In genomic region chr12:24686038-24686695, GRCm38 (mm10) we compare ENCODE assay signal across 13 mouse cellular contexts. TPM values are rescaled to one million over a fixed set of nuclear protein-coding genes. Genes with fewer than 3 reads are reported as not detected.
DNase-seq lines count a peak whose midpoint lies in the region; ATAC-seq and TF ChIP-seq lines count a peak whose summit lies in the region.
"Had no signal": no experiment of that assay in that cellular context is flagged by ENCODE, and none has a peak within 500 bp of the region (broad histone marks: within the 10 kb centered on the region; RNA-seq: fewer than 3 reads in every experiment).

No protein-coding gene starts in this region.

- H3K9me3 ChIP-seq in lung, embryonic 14.5 days (ENCODE audit: low read depth, low read length), result no peaks in the 10 kb centered on the region
- H3K9me3 ChIP-seq in stomach, embryonic 15.5 days, result no peaks in the 10 kb centered on the region
- no peaks in the 10 kb centered on the region for H3K9me3 ChIP-seq in heart, embryonic 12.5 days (replicated peaks)
- H3K9me3 ChIP-seq: limb, embryonic 15.5 days had no signal

- H3K4me2 ChIP-seq in lung, embryonic 14.5 days, result peak overlapping the region; percentile 25; the same call in 1 of the 2 replicates
- H3K4me2 ChIP-seq in stomach, embryonic 15.5 days, result peak overlapping the region; percentile 6; the same call in 1 of the 2 replicates
- H3K4me2 ChIP-seq in heart, embryonic 12.5 days, result no peak overlapping the region
- H3K4me2 ChIP-seq: limb, embryonic 15.5 days had no signal

- 56% methylated on average over 6 of the region's 6 CpGs for WGBS in lung, embryonic 14.5 days
- 49% methylated on average over 6 of the region's 6 CpGs for WGBS in stomach, embryonic 15.5 days
- WGBS in heart, embryonic 12.5 days, result 66% methylated on average over 6 of the region's 6 CpGs
- WGBS in thymus, adult 2 months, result 85% methylated on average over 6 of the region's 6 CpGs

- H3K36me3 ChIP-seq in lung, embryonic 14.5 days (ENCODE audit: insufficient read depth), result no peaks in the 10 kb centered on the region
- no peaks in the 10 kb centered on the region for H3K36me3 ChIP-seq in stomach, embryonic 15.5 days
- no peaks in the 10 kb centered on the region for H3K36me3 ChIP-seq in heart, embryonic 12.5 days
- H3K36me3 ChIP-seq in thymus, adult 2 months (ENCODE audit: control insufficient read depth, insufficient read depth, low read length), result no peaks in the 10 kb centered on the region
- H3K36me3 ChIP-seq: limb, embryonic 15.5 days had no signal

- H3K9ac ChIP-seq in lung, embryonic 14.5 days, result no peak overlapping the region
- H3K9ac ChIP-seq in stomach, embryonic 15.5 days, result no peak overlapping the region
- H3K9ac ChIP-seq in heart, embryonic 12.5 days, result no peak overlapping the region
- H3K9ac ChIP-seq: limb, embryonic 15.5 days had no signal

- peaks cover 9% of the 10 kb centered on the region for H3K27me3 ChIP-seq in lung, embryonic 14.5 days (ENCODE audit: insufficient read depth, low read length)
- 0 out of 2 replicates have a peak, but pooled peaks cover 11% of the 10 kb centered on the region for H3K27me3 ChIP-seq in stomach, embryonic 15.5 days (replicated peaks)
- H3K27me3 ChIP-seq in heart, embryonic 12.5 days (replicated peaks), result peaks cover 41% of the 10 kb centered on the region
- peaks cover 7% of the 10 kb centered on the region; the same call in 1 of the 2 replicates for H3K27me3 ChIP-seq in thymus, adult 2 months (ENCODE audit: control insufficient read depth, insufficient read depth, low read length)
- H3K27me3 ChIP-seq: CH12.LX had no signal

- peak overlapping the region; percentile 48; the same call in 1 of the 2 replicates for H3K27ac ChIP-seq in lung, embryonic 14.5 days (ENCODE audit: low read depth)
- H3K27ac ChIP-seq in stomach, embryonic 15.5 days, result no peak overlapping the region
- H3K27ac ChIP-seq in heart, embryonic 12.5 days (ENCODE audit: poor library complexity, severe bottlenecking), result no peak overlapping the region
- H3K27ac ChIP-seq in thymus, adult 2 months (ENCODE audit: control insufficient read depth, insufficient read depth, low read length), result no peak overlapping the region
- H3K27ac ChIP-seq: limb, embryonic 15.5 days had no signal

- H3K4me1 ChIP-seq in lung, embryonic 14.5 days (ENCODE audit: insufficient read depth), result peaks cover 4% of the 10 kb centered on the region; the same call in 1 of the 2 replicates
- peaks cover 23% of the 10 kb centered on the region for H3K4me1 ChIP-seq in stomach, embryonic 15.5 days
- peaks cover 18% of the 10 kb centered on the region for H3K4me1 ChIP-seq in heart, embryonic 12.5 days (replicated peaks)
- no peaks in the 10 kb centered on the region for H3K4me1 ChIP-seq in thymus, adult 2 months (replicated peaks; ENCODE audit: control insufficient read depth, insufficient read depth, low read length)

- ATAC-seq in lung, embryonic 14.5 days (ENCODE audit: insufficient read depth), result peak; percentile 59; the same call in 1 of the 2 replicates
- peak; percentile 80 for ATAC-seq in stomach, embryonic 15.5 days (ENCODE audit: insufficient read depth, low FRiP score, low read depth)
- ATAC-seq in heart, embryonic 12.5 days (ENCODE audit: insufficient number of reproducible peaks, low FRiP score), result no peak

- TF ChIP-seq CTCF in lung, embryonic 14.5 days (IDR thresholded peaks at IDR 0.05; ENCODE audit: low read depth), result no peak
- TF ChIP-seq CTCF in thymus, adult 2 months (IDR thresholded peaks at IDR 0.05; ENCODE audit: borderline replicate concordance, control insufficient read depth, extremely low read depth, insufficient read depth, low read length, poor library complexity), result no peak

- DNase-seq in lung, embryonic 14.5 days, result peak; percentile 34
- DNase-seq in lung, postnatal 25 days (ENCODE audit: low spot score), result no peak
- peak; percentile 93 for DNase-seq in kidney, adult 9 months
- DNase-seq in kidney, postnatal 4 days, result peak; percentile 38 to 65
- no peak for DNase-seq in testis, postnatal 14 days (ENCODE audit: low spot score)
- DNase-seq in thymus, adult 2 months, result no peak
- DNase-seq: cerebellum, postnatal 25 days; gastrocnemius, postnatal 10 days; heart, postnatal 36 days had no signal

- TF ChIP-seq POLR2A in thymus, adult 2 months (IDR thresholded peaks at IDR 0.05; ENCODE audit: control insufficient read depth, extremely low read depth, insufficient read depth, low read length, poor library complexity), result no peak

- H3K4me3 ChIP-seq in lung, embryonic 14.5 days (ENCODE audit: low read depth, low read length), result no peak overlapping the region
- no peak overlapping the region for H3K4me3 ChIP-seq in stomach, embryonic 15.5 days (replicated peaks)
- H3K4me3 ChIP-seq in heart, embryonic 12.5 days, result no peak overlapping the region
- no peak overlapping the region for H3K4me3 ChIP-seq in thymus, adult 2 months (ENCODE audit: control insufficient read depth, insufficient read depth, low read length)
- H3K4me3 ChIP-seq: limb, embryonic 15.5 days had no signal

RNA-seq across cellular contexts. Expression of gene Cys1, which starts 4.6 kb away (rescaled TPM):
- polyA plus RNA-seq in lung, embryonic 14.5 days (2014; fragmentation: Nextera tagmentation; extraction: Ambion mirVana), result 1.3 and 2.4 TPM in 2 replicates
- 2.4 and 3.0 TPM in 2 replicates for polyA plus RNA-seq in stomach, embryonic 15.5 days (2015; fragmentation: Nextera tagmentation; extraction: Ambion mirVana)
- 0.76 and 1.0 TPM in 2 replicates for polyA plus RNA-seq in heart, embryonic 12.5 days (2016; fragmentation: Nextera tagmentation; extraction: Ambion mirVana)
- 1.6 and 3.4 TPM in 2 replicates for polyA plus RNA-seq in thymus, adult 2 months (2012; rRNA removed)

RNA-seq across cellular contexts. Expression of gene Rrm2, which starts 21.9 kb away (rescaled TPM):
- polyA plus RNA-seq in lung, embryonic 14.5 days (2014; fragmentation: Nextera tagmentation; extraction: Ambion mirVana), result 219 and 221 TPM in 2 replicates
- polyA plus RNA-seq in stomach, embryonic 15.5 days (2015; fragmentation: Nextera tagmentation; extraction: Ambion mirVana), result 172 and 175 TPM in 2 replicates
- polyA plus RNA-seq in heart, embryonic 12.5 days (2016; fragmentation: Nextera tagmentation; extraction: Ambion mirVana), result 280 and 281 TPM in 2 replicates
- 77.4 and 166 TPM in 2 replicates for polyA plus RNA-seq in thymus, adult 2 months (2012; rRNA removed)

RNA-seq across cellular contexts. Expression of gene Klf11, which starts 35.1 kb away (rescaled TPM):
- polyA plus RNA-seq in lung, embryonic 14.5 days (2014; fragmentation: Nextera tagmentation; extraction: Ambion mirVana), result 12.3 and 13.4 TPM in 2 replicates
- 11.2 and 12.0 TPM in 2 replicates for polyA plus RNA-seq in stomach, embryonic 15.5 days (2015; fragmentation: Nextera tagmentation; extraction: Ambion mirVana)
- polyA plus RNA-seq in heart, embryonic 12.5 days (2016; fragmentation: Nextera tagmentation; extraction: Ambion mirVana), result 20.6 and 21.6 TPM in 2 replicates
- 4.9 and 6.5 TPM in 2 replicates for polyA plus RNA-seq in thymus, adult 2 months (2012; rRNA removed)

Comparison
In these comparisons a context has a peak if more than half of its experiments do, and no peak if none do; other contexts are left out.
1. DNase-seq: peak in lung, embryonic 14.5 days (single experiment), kidney, adult 9 months (single experiment) and kidney, postnatal 4 days (2 of 2); none in lung, postnatal 25 days (single experiment), testis, postnatal 14 days (single experiment) and thymus, adult 2 months (single experiment).